Mouse (Mus musculus) leukemia stem cell, adult 10-12 weeks (primary cell): ENCODE data around the gene Col6a5. TPM values are rescaled to one million over a fixed set of nuclear protein-coding genes. Genes with fewer than 3 reads are reported as not detected.

Source experiments
- polyA plus RNA-seq: library from polyadenylated mRNA; stranded (reverse); fragments of >175 nt; gene quantifications from 2 replicates; pipeline ENCODE4 v1.2.3, GENCODE M21; 2012; ENCODE audit warnings: low replicate concordance

The Col6a5 gene
- 0.02 TPM in 1 of 2 replicates, not detected in the other for polyA plus RNA-seq

GRCm38 (mm10) chr9:105960533-105960932 is at the start of gene Col6a5:
Gene Col6a5, minus strand, starts transcription at chr9:105960643.

GRCm38 (mm10) chr9:105827791-105828385 is 132.6 kb downstream of the Col6a5 start, which contains the start of gene Col6a6:
Gene Col6a6, minus strand, starts transcription at chr9:105828160.

Other genes with a start within 250 kb of the Col6a5 start
- not detected in 2 replicates for gene Col6a6, start 132.5 kb downstream of the Col6a5 start, polyA plus RNA-seq
- 1.1 and 1.9 TPM in 2 replicates for gene Col6a4, start 136.1 kb upstream of the Col6a5 start, polyA plus RNA-seq
- 2.8 and 4.3 TPM in 2 replicates for gene Glyctk, start 197.5 kb upstream of the Col6a5 start, polyA plus RNA-seq
- 13.3 and 14.7 TPM in 2 replicates for gene Wdr82, start 210.3 kb upstream of the Col6a5 start, polyA plus RNA-seq
- 28.1 and 40.4 TPM in 2 replicates for gene Ppm1m, start 239.1 kb upstream of the Col6a5 start, polyA plus RNA-seq
- gene Twf2, start 242.5 kb upstream of the Col6a5 start, polyA plus RNA-seq = 28.1 and 30.5 TPM in 2 replicates